Mouse (Mus musculus) midbrain, embryonic 10.5 days (tissue): Measurements from ENCODE around the gene Chrna7. TPM values are rescaled to one million over a fixed set of nuclear protein-coding genes. Genes with fewer than 3 reads are reported as not detected.

Source experiments
- polyA plus RNA-seq: library from polyadenylated mRNA; unstranded; fragments of >200 nt; fragmentation: Nextera tagmentation; extraction: Ambion mirVana; gene quantifications from 2 replicates; pipeline ENCODE4 v1.2.1, GENCODE M21; 2016

Gene Chrna7
- polyA plus RNA-seq, 1 experiment from 2014 or later: 5.7 TPM

Other genes starting within 250 kb of the Chrna7 start
- gene Otud7a, start 232.2 kb upstream of the Chrna7 start, polyA plus RNA-seq: 1.1 and 1.8 TPM in 2 replicates